Mouse (Mus musculus) MEL (cell line): ENCODE data around the gene Gsta2. TPM values are rescaled to one million over a fixed set of nuclear protein-coding genes. Genes with fewer than 3 reads are reported as not detected.

Experiments
- DNase-seq: peaks from one replicate; pipeline ENCODE4 v3.0.0; 2011; ENCODE audit warnings: low read depth, low spot score
- H3K27ac ChIP-seq: 2 replicates; pipeline ENCODE4 v1.5.1; 2012; ENCODE audit warnings: low read depth, mild to moderate bottlenecking, control low read depth, low read length, moderate library complexity; ENCODE audit not compliant: control insufficient read depth
- H3K27me3 ChIP-seq, 2 experiments: fragments of 150-350 bp in 1 of 2; sonication (generic) in 1 of 2; 2 replicates each; pipeline ENCODE4 v1.6.1; 2012; ENCODE audit warnings: low read length in 2 of 2, mild to moderate bottlenecking in 2 of 2, improper control_type of control experiment in 1 of 2, moderate library complexity in 1 of 2; ENCODE audit not compliant: insufficient read depth in 2 of 2, control insufficient read depth in 1 of 2
- H3K36me3 ChIP-seq, 2 experiments: 2 replicates each; pipeline ENCODE4 v1.6.1; 2012 to 2014; ENCODE audit warnings: low read length in 2 of 2, improper control_type of control experiment in 1 of 2, inconsistent platforms in 1 of 2, mild to moderate bottlenecking in 1 of 2; ENCODE audit not compliant: insufficient read depth in 2 of 2, control insufficient read depth in 1 of 2
- H3K4me1 ChIP-seq, 2 experiments: fragments of 150-350 bp in 1 of 2; sonication (generic) in 1 of 2; 2 replicates each; pipeline ENCODE4 v1.6.1; 2012; ENCODE audit warnings: low read length in 2 of 2, improper control_type of control experiment in 1 of 2, mild to moderate bottlenecking in 1 of 2; ENCODE audit not compliant: insufficient read depth in 2 of 2, control insufficient read depth in 1 of 2
- H3K4me3 ChIP-seq, 2 experiments: fragments of 150-350 bp in 1 of 2; sonication (generic) in 1 of 2; 2 replicates each; pipeline ENCODE4 v1.5.1; 2012; ENCODE audit warnings: low read depth in 2 of 2, low read length in 2 of 2, mild to moderate bottlenecking in 2 of 2, moderate library complexity in 2 of 2, control low read depth in 1 of 2, improper control_type of control experiment in 1 of 2; ENCODE audit not compliant: control insufficient read depth in 1 of 2, insufficient read depth in 1 of 2
- H3K79me2 ChIP-seq: 2 replicates; pipeline ENCODE4 v1.6.1; 2012; ENCODE audit warnings: mild to moderate bottlenecking, low read length, moderate library complexity; ENCODE audit not compliant: control insufficient read depth, poor library complexity, insufficient read depth
- H3K9ac ChIP-seq: 2 replicates; pipeline ENCODE4 v1.6.1; 2012; ENCODE audit warnings: low read depth, mild to moderate bottlenecking, control low read depth, low read length, moderate library complexity; ENCODE audit not compliant: control insufficient read depth, poor library complexity, severe bottlenecking
- H3K9me3 ChIP-seq: fragments of 150-350 bp; sonication (generic); replicated peaks from 2 replicates; pipeline ENCODE4 v1.6.1; 2012; ENCODE audit warnings: mild to moderate bottlenecking, low read length, improper control_type of control experiment, moderate library complexity; ENCODE audit not compliant: insufficient read depth
- BHLHE40 ChIP-seq: IDR thresholded peaks from 2 replicates; pipeline ENCODE4 v1.6.1; 2012; ENCODE audit warnings: low read depth, mild to moderate bottlenecking, inconsistent platforms, low read length, improper control_type of control experiment, borderline replicate concordance
- CHD2 ChIP-seq: IDR thresholded peaks from 2 replicates; pipeline ENCODE4 v1.6.1; 2011; ENCODE audit warnings: low read length, improper control_type of control experiment
- ELF1 ChIP-seq: IDR thresholded peaks from 2 replicates; pipeline ENCODE4 v1.6.1; 2014; ENCODE audit warnings: low read depth, mild to moderate bottlenecking, inconsistent platforms, low read length, improper control_type of control experiment, moderate library complexity
- EP300 ChIP-seq, 2 experiments: IDR thresholded peaks; 2 replicates each; pipeline ENCODE4 v1.6.1; 2011; ENCODE audit warnings: improper control_type of control experiment in 2 of 2, low read length in 2 of 2, low read depth in 1 of 2, mild to moderate bottlenecking in 1 of 2
- ETS1 ChIP-seq: IDR thresholded peaks from 2 replicates; pipeline ENCODE4 v1.6.1; 2012; ENCODE audit warnings: low read depth, mild to moderate bottlenecking, inconsistent platforms, low read length, improper control_type of control experiment, moderate library complexity
- GABPA ChIP-seq: IDR thresholded peaks from 2 replicates; pipeline ENCODE4 v1.6.1; 2012; ENCODE audit warnings: low read depth, mild to moderate bottlenecking, inconsistent platforms, low read length, improper control_type of control experiment, moderate library complexity
- GATA1 ChIP-seq: IDR thresholded peaks from 2 replicates; pipeline ENCODE4 v1.6.1; 2011; ENCODE audit warnings: low read depth, low read length, improper control_type of control experiment
- HCFC1 ChIP-seq: IDR thresholded peaks from 2 replicates; pipeline ENCODE4 v1.6.1; 2012; ENCODE audit warnings: low read depth, mild to moderate bottlenecking, inconsistent platforms, low read length, improper control_type of control experiment, moderate library complexity
- MEF2A ChIP-seq: IDR thresholded peaks from 2 replicates; pipeline ENCODE4 v1.6.1; 2014; ENCODE audit warnings: low read depth, mild to moderate bottlenecking, inconsistent platforms, low read length, improper control_type of control experiment; ENCODE audit not compliant: poor library complexity, insufficient replicate concordance, severe bottlenecking; ENCODE audit errors: extremely low read depth
- MYB ChIP-seq: IDR thresholded peaks from 2 replicates; pipeline ENCODE4 v1.6.1; 2011; ENCODE audit warnings: mild to moderate bottlenecking, low read depth, low read length, improper control_type of control experiment
- MYC ChIP-seq: IDR thresholded peaks from 2 replicates; pipeline ENCODE4 v1.6.1; 2011; ENCODE audit warnings: low read depth, mild to moderate bottlenecking, low read length, improper control_type of control experiment, moderate library complexity
- NELFE ChIP-seq: IDR thresholded peaks from 2 replicates; pipeline ENCODE4 v1.6.1; 2011; ENCODE audit warnings: low read depth, low read length, improper control_type of control experiment
- POLR2AphosphoS2 ChIP-seq: IDR thresholded peaks from 2 replicates; pipeline ENCODE4 v1.6.1; 2011; ENCODE audit warnings: low read length, improper control_type of control experiment
- RAD21 ChIP-seq: IDR thresholded peaks from 2 replicates; pipeline ENCODE4 v1.6.1; 2011; ENCODE audit warnings: mild to moderate bottlenecking, low read depth, low read length, improper control_type of control experiment
- RCOR1 ChIP-seq: IDR thresholded peaks from 2 replicates; pipeline ENCODE4 v1.6.1; 2012; ENCODE audit warnings: low read depth, mild to moderate bottlenecking, inconsistent platforms, low read length, improper control_type of control experiment
- SIN3A ChIP-seq: IDR thresholded peaks from 2 replicates; pipeline ENCODE4 v1.6.1; 2012; ENCODE audit warnings: low read length, improper control_type of control experiment, inconsistent platforms
- TAL1 ChIP-seq: IDR thresholded peaks from 2 replicates; pipeline ENCODE4 v1.6.1; 2012; ENCODE audit warnings: mild to moderate bottlenecking, inconsistent platforms, low read length, moderate library complexity, mixed read lengths
- TBP ChIP-seq: IDR thresholded peaks from 2 replicates; pipeline ENCODE4 v1.8.0; 2011; ENCODE audit warnings: low read depth, low read length, improper control_type of control experiment
- TCF12 ChIP-seq: IDR thresholded peaks from 2 replicates; pipeline ENCODE4 v1.6.1; 2014; ENCODE audit warnings: low read depth, mild to moderate bottlenecking, inconsistent platforms, low read length, improper control_type of control experiment, moderate library complexity
- USF1 ChIP-seq: IDR thresholded peaks from 2 replicates; pipeline ENCODE4 v1.6.1; 2014; ENCODE audit warnings: low read depth, mild to moderate bottlenecking, inconsistent platforms, low read length, improper control_type of control experiment, moderate library complexity
- USF2 ChIP-seq, 2 experiments: IDR thresholded peaks; 2 replicates each; pipeline ENCODE4 v1.6.1; 2011 to 2012; ENCODE audit warnings: improper control_type of control experiment in 2 of 2, low read length in 2 of 2, borderline replicate concordance in 1 of 2, inconsistent platforms in 1 of 2, low read depth in 1 of 2, mild to moderate bottlenecking in 1 of 2; ENCODE audit not compliant: insufficient read depth in 1 of 2
- ZC3H11A ChIP-seq: IDR thresholded peaks from 2 replicates; pipeline ENCODE4 v1.6.1; 2012; ENCODE audit warnings: low read depth, mild to moderate bottlenecking, inconsistent platforms, low read length, improper control_type of control experiment
- ZKSCAN1 ChIP-seq: IDR thresholded peaks from 2 replicates; pipeline ENCODE4 v1.6.1; 2012; ENCODE audit warnings: low read depth, mild to moderate bottlenecking, inconsistent platforms, low read length, improper control_type of control experiment, moderate library complexity
- ZNF384 ChIP-seq: IDR thresholded peaks from 2 replicates; pipeline ENCODE4 v1.6.1; 2012; ENCODE audit warnings: low read depth, mild to moderate bottlenecking, inconsistent platforms, low read length, improper control_type of control experiment
- polyA plus RNA-seq, 2 experiments: library from polyadenylated mRNA; stranded (reverse) in 1 of 2; unstranded in 1 of 2; fragments of >175 nt in 1 of 2; fragments of >200 nt in 1 of 2; gene quantifications; 2 replicates each; pipeline versions ENCODE4 v1.2.1 to v1.2.4; 2012; ENCODE audit warnings: low replicate concordance in 2 of 2, low read depth in 1 of 2; ENCODE audit not compliant: insufficient read length in 2 of 2, insufficient read depth in 1 of 2, missing spikeins in 1 of 2
- total RNA-seq: library from RNA; depleted of rRNA; stranded (reverse); fragments of 300-350 nt; gene quantifications from 2 replicates; pipeline ENCODE4 v1.2.3, GENCODE M21; 2012

Gene Gsta2
- total and polyA plus RNA-seq, 3 experiments: not detected

DNA sequence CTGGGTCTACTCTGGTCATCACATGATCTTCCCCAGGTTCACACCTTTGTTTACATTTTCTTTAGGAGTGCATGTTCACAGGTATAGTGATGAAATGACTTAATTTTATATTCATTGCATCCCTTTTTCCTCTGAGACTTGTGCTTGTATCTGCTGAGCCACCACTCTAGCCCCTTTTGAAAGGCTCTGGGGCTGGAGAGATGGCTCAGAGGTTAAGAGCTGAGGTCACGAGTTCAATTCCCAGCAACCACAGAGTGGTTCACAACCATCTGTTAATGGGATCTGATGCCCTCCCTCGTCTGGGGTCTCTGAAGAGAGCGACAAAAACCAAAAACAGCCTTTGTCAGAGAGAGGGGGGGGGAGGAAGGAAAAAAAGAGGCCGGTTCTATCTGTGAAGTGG, 19.9 kb upstream of the Gsta2 start:
- Histone ChIP-seq H3K4me1 (no peaks in the 10 kb centered on the region), H3K27me3 (peaks cover 5 to 10% of the 10 kb centered on the region in 2 experiments), H3K36me3 (no peaks in the 10 kb centered on the region), H3K4me3 (no peak overlapping the region), H3K9me3 (no peaks in the 10 kb centered on the region), H3K9ac (no peak overlapping the region), H3K79me2 (no peaks in the 10 kb centered on the region), H3K27ac (no peak overlapping the region)
- TF ChIP-seq GABPA (no peak), NELFE (no peak), ELF1 (no peak)
- DNase-seq: no peak

DNA sequence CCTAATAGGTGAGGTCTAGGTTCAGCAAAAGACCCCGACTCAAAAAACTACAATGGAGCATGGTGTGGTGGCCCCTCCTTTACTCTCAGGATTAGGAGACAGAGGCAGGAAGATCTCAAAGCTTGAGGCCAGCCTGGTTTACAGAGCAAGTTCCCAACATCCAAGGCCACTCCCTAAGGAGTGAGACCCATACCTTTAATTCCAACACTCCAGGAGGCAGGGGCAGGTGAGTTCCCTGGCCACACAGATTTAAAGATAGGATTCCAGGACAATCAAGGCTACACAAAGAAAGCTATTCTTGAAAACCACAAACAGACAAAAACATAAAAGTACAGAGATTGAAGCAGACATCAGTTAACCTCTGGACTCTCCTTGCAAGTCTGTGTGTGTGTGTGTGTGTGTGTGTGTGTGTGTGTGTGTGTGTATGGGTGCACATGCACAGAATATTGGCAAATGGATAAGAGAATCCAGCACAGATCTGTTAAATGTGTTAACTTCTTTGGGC, 19.3 kb upstream of the Gsta2 start:
- Histone ChIP-seq H3K4me3 (no peak overlapping the region), H3K36me3 (no peaks in the 10 kb centered on the region), H3K4me1 (no peaks in the 10 kb centered on the region), H3K9me3 (no peaks in the 10 kb centered on the region), H3K27me3 (peaks cover 5 to 10% of the 10 kb centered on the region in 2 experiments), H3K79me2 (no peaks in the 10 kb centered on the region), H3K9ac (no peak overlapping the region), H3K27ac (no peak overlapping the region)
- no peak for TF ChIP-seq MYB
- TF ChIP-seq ZC3H11A: no peak
- TF ChIP-seq ZKSCAN1: no peak
- TF ChIP-seq ZNF384: no peak
- TF ChIP-seq NELFE: no peak
- no peak for TF ChIP-seq EP300 (IDR thresholded peaks at IDR 0.05; ENCODE audit: low read depth in 1 of 2, low read length in 2 of 2)
- no peak for TF ChIP-seq GABPA
- TF ChIP-seq CHD2: no peak
- no peak for TF ChIP-seq MEF2A
- no peak for DNase-seq

DNA sequence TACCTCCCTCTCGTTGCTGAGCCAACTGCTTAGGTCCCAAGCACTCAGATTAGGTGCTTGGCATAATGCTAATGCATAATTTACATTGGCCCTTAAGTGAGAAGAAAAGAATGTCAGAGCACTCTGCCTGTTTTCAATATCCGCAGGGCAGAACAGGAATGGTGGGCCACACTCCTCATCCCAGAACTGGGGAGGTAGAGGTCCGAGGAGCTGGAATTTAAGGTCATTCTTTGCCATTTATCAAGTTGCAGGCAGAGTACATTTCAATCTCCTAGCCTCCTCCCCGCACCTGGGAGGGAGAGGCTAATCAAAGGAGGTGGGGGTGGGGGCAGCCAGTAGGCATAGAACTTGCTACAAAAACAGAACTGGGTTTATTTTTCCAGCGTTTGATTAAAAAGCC, 18.8 kb upstream of the Gsta2 start:
- Histone ChIP-seq H3K79me2 (no peaks in the 10 kb centered on the region), H3K27me3 (peaks cover 5 to 10% of the 10 kb centered on the region in 2 experiments), H3K4me1 (no peaks in the 10 kb centered on the region), H3K27ac (no peak overlapping the region), H3K9me3 (no peaks in the 10 kb centered on the region), H3K9ac (no peak overlapping the region), H3K36me3 (no peaks in the 10 kb centered on the region), H3K4me3 (no peak overlapping the region)
- DNase-seq: no peak
- TF ChIP-seq USF1 (no peak), USF2 (IDR thresholded peaks at IDR 0.05; ENCODE audit: borderline replicate concordance in 1 of 2, insufficient read depth in 1 of 2, low read depth in 1 of 2, low read length in 2 of 2) (no peak), ETS1 (no peak), RAD21 (no peak), MYB (no peak), NELFE (no peak), ZC3H11A (no peak), SIN3A (no peak), GATA1 (no peak), POLR2AphosphoS2 (no peak), TBP (no peak), RCOR1 (no peak), MYC (no peak), HCFC1 (no peak), TAL1 (no peak), BHLHE40 (no peak), TCF12 (no peak), CHD2 (no peak)
